Mouse (Mus musculus): ENCODE data around the gene Stk17b.
"Not testable (repeated sequence)": the region's sequence is repeated elsewhere in the genome, so short reads cannot be mapped to it uniquely, and the experiment has no call there.

Gene Stk17b

DNA sequence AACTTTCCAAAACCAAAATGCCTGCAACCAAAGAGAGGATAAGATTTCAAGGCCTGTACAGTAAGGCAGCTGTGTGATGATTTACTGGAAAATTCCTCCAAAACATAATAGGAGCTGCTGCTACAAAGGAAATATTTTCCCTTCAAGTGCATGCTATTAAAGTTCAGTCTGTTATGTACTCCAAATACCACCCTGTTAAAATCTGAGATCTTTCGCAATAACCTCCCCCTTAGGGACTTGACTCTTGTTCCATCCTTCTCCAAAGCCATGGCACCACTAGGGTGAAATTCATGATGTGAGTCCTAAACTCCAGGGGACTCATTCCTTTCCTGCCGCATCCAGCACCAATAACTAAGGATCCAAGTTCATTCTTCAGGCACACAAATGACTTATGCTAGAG lies 58.1 kb downstream of the Stk17b start:
- no peak for DNase-seq (ENCODE audit: low spot score)

- DNase-seq (ENCODE audit: low spot score), result no peak
Observed at GRCm38 (mm10) chr1:53721353-53721752, 63.7 kb downstream of the Stk17b start.

- DNase-seq (ENCODE audit: low spot score), result no peak
Observed at GRCm38 (mm10) chr1:53720601-53721351, 64.2 kb downstream of the Stk17b start.

DNA sequence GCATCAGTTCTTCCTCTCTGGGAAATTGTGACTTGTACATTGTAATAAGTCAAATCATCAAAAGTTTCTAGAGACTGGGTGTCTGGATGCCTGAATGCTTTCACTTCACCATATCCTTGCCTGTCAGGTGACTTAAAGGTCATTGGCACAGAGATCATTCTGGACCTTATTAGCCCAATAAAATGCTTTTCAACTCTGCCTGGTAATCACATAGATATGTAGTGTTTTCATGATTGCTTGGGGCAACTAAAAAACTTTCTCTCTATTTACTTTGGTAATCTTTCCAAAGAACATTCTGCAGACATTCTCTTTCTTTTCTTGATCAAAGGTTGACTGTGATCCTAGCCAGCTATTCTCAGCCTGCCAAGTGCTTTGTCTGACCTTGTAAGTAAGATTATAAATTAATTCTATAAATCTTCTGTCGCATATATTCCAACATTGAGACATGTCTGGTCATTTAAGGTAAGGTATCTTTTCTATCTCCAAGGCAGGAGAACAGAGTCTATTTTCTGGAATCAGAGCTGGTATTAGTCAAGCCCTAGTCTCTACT lies 69.0 kb downstream of the Stk17b start:
- no peak for DNase-seq (ENCODE audit: low spot score)

DNA sequence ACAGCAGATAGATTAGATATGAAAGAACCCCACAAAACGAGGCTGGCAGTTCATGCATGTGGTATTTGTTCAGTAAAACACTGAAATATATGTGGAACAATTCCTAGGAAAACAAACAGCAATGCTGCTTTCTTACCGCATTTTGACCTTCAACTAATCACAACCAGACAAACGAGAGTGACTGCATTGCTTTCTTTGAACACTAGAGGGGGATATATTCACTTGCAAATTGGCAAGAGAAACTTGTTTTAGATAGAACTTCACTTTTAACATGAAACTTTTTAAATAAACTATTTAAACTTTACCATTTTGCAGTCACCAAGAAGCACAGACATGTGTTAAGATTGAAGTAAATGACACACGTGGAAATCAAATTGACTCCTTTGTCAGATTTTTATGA lies 69.6 kb downstream of the Stk17b start:
- peak; percentile 76 for DNase-seq (ENCODE audit: low spot score)

DNA sequence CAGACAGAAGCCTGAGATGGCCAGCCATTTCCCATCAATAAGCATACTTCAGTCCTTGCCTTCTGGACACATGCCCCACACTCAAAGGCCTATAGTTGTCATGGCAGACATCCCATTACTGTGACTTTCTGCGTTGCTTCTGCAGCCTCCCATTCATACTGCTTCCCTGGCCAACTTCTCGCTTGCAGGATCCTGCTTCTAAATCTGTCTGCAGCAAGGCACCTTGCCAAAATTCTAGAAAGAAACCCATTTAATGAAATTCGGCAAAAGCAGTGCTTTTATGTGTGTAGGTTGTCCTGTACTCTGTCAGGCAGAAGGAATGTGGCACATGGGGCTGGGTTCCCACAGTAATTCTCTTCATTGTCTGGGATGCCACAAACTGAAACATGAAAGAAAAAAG lies 71.6 kb downstream of the Stk17b start:
- DNase-seq (ENCODE audit: low spot score), result not testable (repeated sequence)

GRCm38 (mm10) chr1:53711069-53711468 lies 74.0 kb downstream of the Stk17b start:
- no peak for DNase-seq (ENCODE audit: low spot score)

GRCm38 (mm10) chr1:53709602-53710001 lies 75.4 kb downstream of the Stk17b start:
- DNase-seq (ENCODE audit: low spot score), result not testable (repeated sequence)

DNA sequence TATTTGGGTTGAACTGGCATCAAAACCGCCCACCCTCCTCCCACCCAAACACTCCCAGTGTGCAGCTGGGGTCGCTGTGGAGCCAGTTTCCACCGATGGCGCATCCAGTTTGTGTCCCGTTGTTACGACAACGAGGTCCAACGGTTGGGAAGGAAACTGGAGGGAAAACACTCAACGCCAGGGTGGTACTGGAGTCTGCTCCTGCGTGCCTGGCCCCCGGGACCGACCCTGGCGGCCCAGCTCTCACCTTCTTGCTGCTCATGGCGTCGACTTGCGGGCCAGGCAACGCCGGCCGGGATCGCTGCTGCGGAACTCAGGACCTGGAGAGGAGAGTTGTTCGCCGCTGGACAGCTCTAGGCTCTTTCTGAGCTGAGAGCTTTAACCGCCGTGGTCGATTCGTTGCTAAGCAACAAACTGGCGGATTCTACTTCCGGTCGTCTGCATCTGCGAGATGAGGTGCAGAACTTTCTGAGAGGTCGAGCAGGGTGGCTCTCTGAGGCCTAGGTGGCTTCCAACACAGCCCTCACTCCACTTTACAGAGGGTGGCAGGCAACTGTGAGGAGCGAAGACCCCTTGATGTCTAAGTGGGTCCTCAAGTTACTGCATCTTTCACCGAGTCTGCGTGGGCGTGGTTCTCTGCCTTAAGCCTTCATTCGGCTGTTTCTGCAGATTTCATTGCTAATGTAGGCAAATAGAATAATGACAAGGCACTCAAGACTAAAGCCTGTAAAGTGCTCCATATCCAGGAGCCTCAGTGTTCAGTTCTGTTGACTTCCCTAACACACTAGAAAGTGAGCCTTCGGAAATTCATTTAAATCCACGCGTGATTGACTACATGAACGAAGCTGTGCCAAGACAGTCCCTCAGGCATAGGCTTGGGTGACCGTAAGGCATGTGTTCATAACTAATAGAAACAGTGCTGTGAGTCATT lies 78.3 kb downstream of the Stk17b start, which contains the start of gene Dnah7a:
Dnah7a (minus strand) TSS at position 354 of the 931 bp plus-strand sequence.
- peak; percentile 79 for DNase-seq (ENCODE audit: low spot score)
